Mouse (Mus musculus): ENCODE results near the gene Mlycd. TPM values are rescaled to one million over a fixed set of nuclear protein-coding genes. Genes with fewer than 3 reads are reported as not detected.

Gene Mlycd
- total RNA-seq, 2 experiments from 2014 or later = 69.7 to 86.6 TPM

GRCm38 (mm10) chr8:119400904-119401303, 6.2 kb downstream of the Mlycd start:
- DNase-seq = no peak

DNA sequence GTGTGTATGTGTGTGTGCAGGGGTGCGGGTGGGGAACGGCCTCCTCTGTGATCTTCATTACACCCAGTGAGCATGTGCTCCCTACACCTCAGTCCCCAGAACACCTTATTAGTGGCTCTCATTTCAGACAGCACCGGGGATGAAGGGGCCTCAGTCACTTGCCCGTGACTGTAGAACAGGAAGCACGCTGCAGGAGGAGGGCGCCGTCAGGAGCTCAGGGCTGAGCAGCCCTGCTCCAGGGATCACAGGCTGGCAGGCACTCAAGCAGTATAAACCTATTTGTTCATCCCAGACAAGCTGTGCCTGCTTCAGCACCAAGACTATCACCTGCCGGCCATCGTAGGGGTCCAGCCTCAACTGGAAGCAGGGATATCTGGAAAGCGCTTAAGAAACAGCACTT, 9.2 kb downstream of the Mlycd start:
- no peak for DNase-seq

DNA sequence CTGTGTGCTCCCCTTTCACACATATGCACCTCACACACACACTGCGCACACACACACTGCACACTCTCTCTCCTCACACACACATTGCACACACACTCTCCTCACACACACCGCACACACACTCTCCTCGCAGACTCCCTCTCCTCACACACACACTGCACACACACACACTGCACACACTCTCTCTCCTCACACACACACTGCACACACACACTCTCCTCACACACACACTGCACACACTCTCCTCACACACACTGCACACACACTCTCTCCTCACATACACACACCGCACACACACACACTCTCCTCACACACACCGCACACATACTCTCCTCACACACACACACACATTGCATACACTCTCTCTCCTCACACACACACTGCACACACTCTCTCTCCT, 10.0 kb downstream of the Mlycd start:
- no peak for DNase-seq

DNA sequence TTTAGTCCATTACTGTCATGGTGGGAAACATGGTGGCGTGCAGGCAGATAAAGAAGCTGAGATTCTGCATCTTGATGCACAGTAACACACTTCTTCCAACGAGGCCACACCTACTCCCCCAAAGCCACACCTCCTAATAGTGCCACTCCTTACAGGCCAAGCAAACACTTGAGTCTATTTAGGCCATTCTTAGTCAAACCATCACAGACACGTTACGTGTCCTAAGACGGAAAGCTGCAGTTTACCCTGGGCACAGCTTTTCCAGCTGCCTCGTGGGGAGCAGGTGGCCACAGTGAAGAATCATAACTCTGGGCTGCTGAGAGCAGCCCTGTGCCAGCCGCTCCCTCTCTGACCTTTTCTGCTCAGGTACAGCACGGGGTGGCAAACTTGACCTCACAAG, 13.6 kb downstream of the Mlycd start:
- DNase-seq = no peak

DNA sequence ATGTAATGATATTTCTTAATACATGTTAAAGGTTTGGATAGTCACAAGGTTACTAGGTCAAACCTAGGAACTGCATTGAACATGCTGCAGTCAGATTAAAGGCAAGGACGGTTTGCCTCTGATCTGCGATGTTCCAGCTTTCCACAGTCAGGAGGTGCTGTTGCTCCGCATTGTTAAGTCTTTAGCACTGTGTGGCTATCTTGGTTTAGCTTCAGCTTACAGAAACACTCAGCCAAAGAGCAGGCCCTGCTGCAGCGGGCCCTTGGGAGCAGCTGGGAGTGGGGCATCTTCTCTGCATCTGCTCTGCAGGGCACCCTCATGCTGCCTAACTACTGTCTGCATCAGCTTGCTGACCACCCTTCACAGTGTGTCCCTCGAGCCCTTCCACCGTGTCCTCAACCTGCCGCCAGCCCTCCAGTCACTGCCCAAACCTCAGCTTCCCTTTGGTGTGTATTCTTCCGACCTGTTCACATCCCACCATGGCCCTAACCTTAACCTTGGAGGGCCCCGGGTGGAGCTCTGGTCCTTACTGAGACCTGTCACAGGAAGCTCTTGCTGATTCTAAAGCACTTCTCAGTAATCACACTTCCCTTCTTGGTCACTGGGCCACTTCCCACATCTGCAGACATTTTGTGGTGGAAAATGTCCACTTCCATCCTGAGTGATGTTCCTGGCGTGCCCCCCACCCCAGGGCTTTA, 17.5 kb downstream of the Mlycd start:
- DNase-seq = peak; percentile 53

DNA sequence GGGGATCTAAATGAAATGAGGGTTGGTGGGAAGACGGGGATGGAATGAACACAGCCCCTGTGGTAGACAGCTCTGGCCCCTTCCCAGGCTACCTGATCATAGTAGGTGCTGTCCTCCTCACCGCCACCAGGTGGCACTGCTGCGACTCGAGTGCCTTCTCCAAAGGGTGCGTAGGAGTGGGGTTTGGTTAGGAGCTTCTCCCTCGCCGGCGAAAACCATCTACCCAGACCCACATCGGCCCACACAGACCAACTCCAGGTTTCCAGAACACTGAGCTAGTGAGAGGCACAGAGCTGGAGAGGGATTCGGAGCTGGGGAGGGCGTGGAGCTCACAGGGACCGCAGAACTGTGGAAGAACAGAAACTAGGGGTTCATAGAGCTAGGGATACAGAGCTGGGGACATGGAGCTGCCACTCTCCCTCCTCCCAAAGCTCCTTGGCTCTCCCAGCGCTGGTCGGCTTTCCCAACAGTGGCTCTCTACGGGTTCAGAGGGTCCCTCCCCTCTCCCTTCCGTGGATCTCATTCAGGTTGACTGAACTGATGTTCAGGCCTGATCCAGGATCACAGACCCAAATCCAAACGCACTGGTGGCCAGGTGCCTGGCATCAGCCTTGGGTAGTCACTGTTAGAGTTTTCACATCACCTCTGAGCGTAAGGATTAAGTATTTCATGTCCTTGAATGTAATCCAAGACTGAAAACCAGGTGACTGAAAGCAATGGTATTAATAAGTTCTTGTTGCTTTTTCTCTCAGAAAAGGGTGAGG, 18.2 kb downstream of the Mlycd start:
- peak; percentile 88 for DNase-seq

DNA sequence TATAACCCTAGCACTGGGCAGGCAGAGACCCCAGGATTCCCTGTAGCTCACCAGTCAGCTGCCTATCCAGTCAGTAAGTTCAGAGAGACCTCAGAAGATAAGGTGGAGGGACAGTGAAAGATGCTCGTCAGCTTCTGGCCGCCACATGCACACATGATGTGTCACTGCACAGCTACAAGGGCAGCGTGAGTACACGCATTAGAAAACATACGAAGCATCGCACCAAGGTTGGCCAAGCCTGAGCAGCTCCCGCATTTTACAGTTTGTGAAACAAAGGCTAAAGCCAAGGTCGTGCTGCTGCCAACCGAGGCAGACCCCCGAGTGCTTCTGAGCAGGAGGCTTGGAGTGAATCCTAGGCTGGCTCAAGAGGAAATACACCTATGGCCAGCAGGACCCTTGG, 18.9 kb downstream of the Mlycd start:
- DNase-seq = peak; percentile 50

DNA sequence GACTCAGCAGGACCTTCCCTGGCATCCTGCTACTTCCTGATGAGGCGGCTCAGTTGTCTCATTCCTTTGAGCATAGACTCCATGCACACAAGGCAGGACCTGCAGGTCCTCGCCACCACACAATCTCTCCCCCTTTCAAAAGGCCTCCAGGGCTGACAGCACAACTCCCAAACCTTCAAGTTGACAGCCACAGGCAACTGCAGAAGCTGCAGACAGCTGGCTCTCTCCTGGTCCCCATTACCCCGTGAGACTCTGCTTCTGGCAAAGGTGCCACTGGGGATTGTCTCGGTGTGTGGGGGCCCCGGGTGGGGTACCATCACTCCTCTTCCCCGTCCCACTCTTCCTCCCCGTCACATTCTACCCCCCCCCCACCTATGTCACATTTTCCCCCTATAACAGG, 25.6 kb downstream of the Mlycd start:
- no peak for DNase-seq

GRCm38 (mm10) chr8:119421603-119422122, 27.0 kb downstream of the Mlycd start:
- peak; percentile 47 for DNase-seq

DNA sequence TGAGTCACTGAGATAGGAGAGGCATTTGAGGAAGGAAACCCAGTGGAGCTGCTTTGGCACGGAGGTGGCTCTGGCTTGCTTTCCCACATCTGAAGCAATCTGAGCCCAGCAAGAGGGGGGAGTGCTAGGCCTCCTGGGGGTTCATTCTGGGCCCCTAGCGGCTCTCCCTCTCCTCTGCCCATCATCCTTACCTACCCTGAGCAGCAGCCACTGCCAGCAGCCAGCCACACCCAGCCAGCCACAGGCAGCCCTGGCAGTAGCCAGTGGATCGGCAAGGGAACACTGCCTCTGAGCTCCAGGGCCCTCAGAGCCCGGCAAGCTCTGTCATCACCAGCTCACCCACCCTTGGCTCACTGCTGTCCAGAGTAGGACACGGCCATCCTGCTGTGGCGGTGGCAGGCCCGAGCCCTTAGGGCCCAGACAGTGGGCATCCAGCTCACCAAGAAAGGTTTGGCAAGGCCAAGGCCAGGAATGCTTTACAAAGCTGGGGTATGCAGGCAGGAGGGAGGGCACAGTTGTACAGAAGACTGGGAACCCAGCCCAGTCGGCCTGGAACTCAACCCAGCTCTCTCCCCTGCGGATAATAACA, 27.5 kb downstream of the Mlycd start:
- DNase-seq = peak; percentile 78

DNA sequence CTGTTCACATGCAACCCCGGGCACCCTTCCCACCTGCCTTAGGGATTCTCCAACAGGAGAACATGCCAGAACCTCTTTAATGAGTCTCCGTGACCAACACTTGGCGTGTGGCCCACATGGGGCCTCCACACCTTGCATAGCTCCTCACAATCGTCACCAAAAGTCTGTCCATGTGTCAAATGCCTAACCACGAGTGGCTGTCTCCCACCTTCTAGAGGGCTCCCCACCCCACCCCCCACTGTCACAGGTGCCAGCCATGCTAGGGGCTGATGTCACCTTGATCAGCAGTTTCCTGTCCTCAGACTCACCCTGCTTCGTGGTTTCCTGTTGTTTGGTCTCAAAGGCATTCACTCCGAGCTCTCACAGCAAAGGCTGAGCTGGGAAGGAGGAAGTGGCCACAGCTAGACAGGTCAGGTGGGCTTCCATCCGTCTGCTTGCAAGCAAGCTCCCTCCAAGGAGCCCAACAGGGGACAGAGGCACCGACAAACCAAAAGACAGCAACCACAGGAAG, 29.0 kb downstream of the Mlycd start:
- peak; percentile 69 for DNase-seq

DNA sequence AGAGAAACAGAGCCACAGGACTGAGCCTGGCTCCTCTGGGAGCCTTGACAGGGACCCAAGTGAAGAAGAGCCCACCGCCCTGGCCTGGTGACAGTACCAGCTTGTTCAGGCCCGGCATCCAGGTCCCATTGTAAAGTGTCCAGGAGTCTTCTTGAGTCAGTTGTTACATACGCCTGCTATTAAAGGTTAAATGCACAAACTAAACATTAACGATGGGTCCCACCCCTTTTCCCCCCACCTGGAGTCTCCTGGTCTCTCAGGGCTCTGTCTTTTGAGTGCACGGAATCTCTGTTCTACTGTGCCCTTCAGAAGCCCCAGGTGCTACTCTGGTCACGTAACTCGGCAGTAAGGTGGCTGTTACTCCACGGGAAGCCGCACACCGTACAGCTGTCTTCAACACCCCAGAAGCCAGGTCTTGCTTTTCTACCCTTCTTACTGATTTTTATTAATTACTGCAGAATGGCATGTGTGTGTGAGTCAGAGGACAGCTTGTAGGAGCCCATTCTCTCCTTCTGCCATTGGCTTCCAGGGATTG, 29.6 kb downstream of the Mlycd start:
- DNase-seq = no peak

GRCm38 (mm10) chr8:119424740-119425139, 30.1 kb downstream of the Mlycd start:
- no peak for DNase-seq

- peak; percentile 85 for DNase-seq
These were observed 30.9 kb downstream of the Mlycd start for GRCm38 (mm10) chr8:119425533-119425932.

DNA sequence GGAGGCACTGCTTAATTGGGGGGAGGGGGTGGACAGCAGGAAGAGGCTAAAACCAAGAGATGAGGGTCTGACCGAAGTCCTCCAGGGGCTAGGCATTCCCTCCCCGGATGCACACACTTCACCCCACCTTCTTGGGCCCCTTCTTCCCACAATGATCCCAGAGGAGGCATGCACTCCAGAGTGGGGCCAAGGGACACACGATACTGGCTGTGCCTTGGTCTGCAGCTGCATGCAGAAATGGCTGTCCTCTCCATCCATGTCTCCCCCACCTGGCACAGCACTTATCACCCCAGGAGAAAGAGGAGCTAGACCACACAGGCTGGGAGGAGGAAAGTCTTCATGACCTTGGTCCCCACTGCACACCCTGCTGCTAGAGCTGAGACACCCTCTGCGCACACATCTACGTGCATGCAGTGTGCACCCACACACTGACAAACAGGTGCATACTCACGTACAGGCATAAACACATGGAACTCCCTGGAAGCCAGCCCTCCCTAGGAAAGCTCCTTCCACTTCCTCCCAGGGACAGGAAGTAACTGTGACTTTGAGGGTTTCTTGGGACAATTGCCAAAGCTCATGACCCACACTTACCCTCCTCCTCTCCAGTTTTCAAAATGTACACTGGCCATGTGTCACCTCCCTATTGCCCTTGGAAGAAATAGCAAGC, 31.5 kb downstream of the Mlycd start:
- peak; percentile 61 for DNase-seq

GRCm38 (mm10) chr8:119427634-119428349, 33.1 kb downstream of the Mlycd start:
- peak; percentile 76 for DNase-seq

GRCm38 (mm10) chr8:119428350-119428740, 33.7 kb downstream of the Mlycd start:
- DNase-seq = no peak

- DNase-seq = no peak
These were observed 34.2 kb downstream of the Mlycd start for GRCm38 (mm10) chr8:119428766-119429327.

DNA sequence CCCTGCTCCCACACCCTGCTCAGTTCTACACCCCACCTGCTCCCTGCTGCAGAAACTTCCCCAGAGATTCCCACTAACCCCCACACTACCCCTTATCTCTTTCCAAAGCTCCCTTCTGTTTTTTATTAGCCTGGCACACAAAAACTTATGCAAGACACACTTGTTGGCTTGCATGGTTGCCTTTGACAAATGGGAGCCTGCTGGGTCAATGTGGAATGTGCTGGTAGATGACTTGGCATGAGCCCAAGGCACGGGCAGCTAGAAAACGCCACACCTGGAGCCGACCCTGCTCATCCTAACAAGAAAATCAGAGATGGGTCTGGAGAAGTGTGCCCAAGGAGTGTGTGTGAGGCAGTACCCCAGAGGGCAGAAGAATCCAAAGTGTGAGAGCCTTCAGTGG, 34.9 kb downstream of the Mlycd start:
- DNase-seq = no peak

DNA sequence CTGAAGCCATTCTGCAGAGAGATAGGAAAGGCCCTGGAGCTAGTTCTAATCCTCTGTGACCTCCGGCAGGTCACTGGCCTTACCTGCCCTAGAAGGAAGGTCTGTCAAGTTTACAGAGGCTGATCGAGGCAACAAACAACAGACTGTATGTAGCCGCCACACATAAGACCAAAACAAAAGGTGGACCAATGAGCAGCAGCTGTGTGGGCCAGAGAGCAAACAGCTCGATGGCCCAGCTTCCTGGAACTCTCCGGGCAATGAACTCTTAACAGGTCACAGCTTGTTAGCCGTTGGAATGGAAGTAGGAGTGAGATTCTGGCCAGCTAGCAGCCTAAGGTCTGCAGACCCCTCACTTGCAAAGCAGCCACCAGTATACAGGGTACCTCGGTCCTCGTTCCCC, 35.6 kb downstream of the Mlycd start:
- no peak for DNase-seq

GRCm38 (mm10) chr8:119430690-119431089, 36.0 kb downstream of the Mlycd start:
- DNase-seq = no peak

Measured in adrenal gland, postnatal 10 days (tissue).